Mouse (Mus musculus) bone marrow, adult 2 months (tissue): ENCODE results near the gene Fmnl2. TPM values are rescaled to one million over a fixed set of nuclear protein-coding genes. Genes with fewer than 3 reads are reported as not detected.

Experiments used
- H3K27ac ChIP-seq: fragments of 200-500 bp; 2 replicates; pipeline ENCODE4 v1.5.1; 2012; ENCODE audit warnings: low read depth, mild to moderate bottlenecking, control low read depth, inconsistent platforms, low read length; ENCODE audit not compliant: control insufficient read depth, poor library complexity, insufficient read depth
- H3K4me1 ChIP-seq: fragments of 200-500 bp; 2 replicates; pipeline ENCODE4 v1.6.1; 2011; ENCODE audit warnings: low read length; ENCODE audit not compliant: control insufficient read depth, insufficient read depth
- H3K4me3 ChIP-seq: fragments of 200-500 bp; replicated peaks from 2 replicates; pipeline ENCODE3; 2011; ENCODE audit warnings: mild to moderate bottlenecking, low read depth, low read length, control low read depth; ENCODE audit not compliant: control insufficient read depth
- CTCF ChIP-seq: fragments of 200-500 bp; IDR thresholded peaks from 2 replicates; pipeline ENCODE4 v1.5.1; 2011; ENCODE audit warnings: low read length, control low read depth; ENCODE audit not compliant: control insufficient read depth, insufficient read depth
- POLR2A ChIP-seq: fragments of 200-500 bp; IDR thresholded peaks from 2 replicates; pipeline ENCODE4 v1.6.1; 2011; ENCODE audit warnings: low read depth, mild to moderate bottlenecking, control low read depth, low read length, borderline replicate concordance; ENCODE audit not compliant: control insufficient read depth
- WGBS: fragments of 180-500 bp; shearing (Covaris S2); methylation state at CpG from one replicate; pipeline ENCODE4 v1.1.7; 2018; 5-methylcytosine and 5-hydroxymethylcytosine counted together
- polyA plus RNA-seq: library from polyadenylated mRNA; stranded (reverse); fragments of >200 nt; gene quantifications from 2 replicates; pipeline ENCODE4 v1.2.4, GENCODE M21; 2011; ENCODE audit warnings: low replicate concordance; ENCODE audit not compliant: missing spikeins, insufficient read depth, insufficient read length

Gene Fmnl2
- polyA plus RNA-seq, 1 experiment = 9.2 TPM

GRCm38 (mm10) chr2:52928401-52928800, 70.7 kb downstream of the Fmnl2 start:
- Histone ChIP-seq H3K4me1 (peaks cover 4% of the 10 kb centered on the region; the same call in 1 of the 2 replicates), H3K27ac (no peak overlapping the region), H3K4me3 (no peak overlapping the region)
- TF ChIP-seq POLR2A = no peak
- TF ChIP-seq CTCF = no peak
- 73% methylated on average over 3 of the region's 3 CpGs for WGBS

- 29% methylated on average over 5 of the region's 5 CpGs for WGBS
- TF ChIP-seq CTCF = no peak
- Histone ChIP-seq H3K4me3 (no peak overlapping the region), H3K27ac (no peak overlapping the region), H3K4me1 (peaks cover 4% of the 10 kb centered on the region; the same call in 1 of the 2 replicates)
These were observed 72.6 kb downstream of the Fmnl2 start for GRCm38 (mm10) chr2:52930106-52930868.

- H3K4me3 ChIP-seq = no peak overlapping the region
- WGBS = 61% methylated on average over 2 of the region's 2 CpGs
- no peak for TF ChIP-seq CTCF
- TF ChIP-seq POLR2A = no peak
- H3K27ac ChIP-seq = no peak overlapping the region
- peaks cover 4% of the 10 kb centered on the region; the same call in 1 of the 2 replicates for H3K4me1 ChIP-seq
These were observed 73.7 kb downstream of the Fmnl2 start for GRCm38 (mm10) chr2:52931315-52931714.

- H3K4me3 ChIP-seq = no peak overlapping the region
- TF ChIP-seq CTCF (no peak), POLR2A (no peak)
- H3K27ac ChIP-seq = no peak overlapping the region
- no peaks in the 10 kb centered on the region for H3K4me1 ChIP-seq
- 63% methylated on average over 6 of the region's 6 CpGs for WGBS
These were observed 78.2 kb downstream of the Fmnl2 start for GRCm38 (mm10) chr2:52935906-52936305.

GRCm38 (mm10) chr2:52938351-52939074, 80.9 kb downstream of the Fmnl2 start:
- WGBS = 38% methylated on average over 6 of the region's 6 CpGs
- H3K4me3 ChIP-seq = no peak overlapping the region
- no peak overlapping the region for H3K27ac ChIP-seq
- TF ChIP-seq POLR2A (no peak), CTCF (no peak)
- no peaks in the 10 kb centered on the region; the same call in 1 of the 2 replicates for H3K4me1 ChIP-seq

- H3K4me3 ChIP-seq = no peak overlapping the region
- TF ChIP-seq POLR2A (no peak), CTCF (no peak)
- H3K27ac ChIP-seq = no peak overlapping the region
- 37% methylated on average over 9 of the region's 9 CpGs for WGBS
- no peaks in the 10 kb centered on the region; the same call in 1 of the 2 replicates for H3K4me1 ChIP-seq
These were observed 86.2 kb downstream of the Fmnl2 start for GRCm38 (mm10) chr2:52943644-52944423.

GRCm38 (mm10) chr2:52944594-52944993, 86.9 kb downstream of the Fmnl2 start:
- no peaks in the 10 kb centered on the region; the same call in 1 of the 2 replicates for H3K4me1 ChIP-seq
- H3K27ac ChIP-seq = no peak overlapping the region
- WGBS = 73% methylated on average over 5 of the region's 5 CpGs
- no peak overlapping the region for H3K4me3 ChIP-seq
- TF ChIP-seq POLR2A (no peak), CTCF (no peak)

- no peak overlapping the region for H3K4me3 ChIP-seq
- TF ChIP-seq CTCF (no peak), POLR2A (no peak)
- no peaks in the 10 kb centered on the region; the same call in 1 of the 2 replicates for H3K4me1 ChIP-seq
- WGBS = 81% methylated on average over 2 of the region's 2 CpGs
- no peak overlapping the region for H3K27ac ChIP-seq
These were observed 88.4 kb downstream of the Fmnl2 start for GRCm38 (mm10) chr2:52946074-52946473.
